Mouse (Mus musculus) CH12.LX (cell line): ENCODE measurements around the gene Tigit. TPM values are rescaled to one million over a fixed set of nuclear protein-coding genes. Genes with fewer than 3 reads are reported as not detected.

Source experiments
- DNase-seq: peaks from one replicate; pipeline ENCODE4 v3.0.0-alpha.2; 2013; ENCODE audit errors: extremely low read depth
- H3K27ac ChIP-seq: 2 replicates; pipeline ENCODE4 v1.5.1; 2012; ENCODE audit warnings: low read depth, mild to moderate bottlenecking, control low read depth, moderate library complexity; ENCODE audit not compliant: insufficient read depth
- H3K27me3 ChIP-seq: replicated peaks from 2 replicates; pipeline ENCODE3; 2012; ENCODE audit warnings: inconsistent platforms
- H3K36me3 ChIP-seq, 2 experiments: replicated peaks in 1 of 2; 2 replicates each; pipeline versions ENCODE3 to v1.6.1; 2012; ENCODE audit warnings: inconsistent platforms in 1 of 2, low read length in 1 of 2, mild to moderate bottlenecking in 1 of 2, mixed read lengths in 1 of 2, moderate library complexity in 1 of 2; ENCODE audit not compliant: control insufficient read depth in 1 of 2, insufficient read depth in 1 of 2
- H3K4me1 ChIP-seq, 2 experiments: 2 replicates each; pipeline ENCODE4 v1.6.1; 2012; ENCODE audit warnings: inconsistent platforms in 1 of 2, moderate library complexity in 1 of 2; ENCODE audit not compliant: insufficient read depth in 2 of 2, control insufficient read depth in 1 of 2
- H3K4me2 ChIP-seq: 2 replicates; pipeline ENCODE4 v1.6.1; 2012; ENCODE audit warnings: low read depth, mild to moderate bottlenecking, control low read depth; ENCODE audit not compliant: poor library complexity, insufficient read depth, severe bottlenecking
- H3K4me3 ChIP-seq, 3 experiments: fragments of 150-350 bp in 1 of 3; sonication (generic) in 1 of 3; replicated peaks in 1 of 3; 2 replicates each; pipeline versions ENCODE3 to v1.5.1; 2011 to 2012; ENCODE audit warnings: low read depth in 2 of 3, low read length in 2 of 3, mild to moderate bottlenecking in 2 of 3, moderate library complexity in 2 of 3, control low read depth in 1 of 3, improper control_type of control experiment in 1 of 3, inconsistent platforms in 1 of 3, mixed read lengths in 1 of 3; ENCODE audit not compliant: poor library complexity in 1 of 3
- H3K79me2 ChIP-seq: replicated peaks from 2 replicates; pipeline ENCODE4 v1.6.1; 2012; ENCODE audit warnings: mild to moderate bottlenecking, moderate library complexity; ENCODE audit not compliant: control insufficient read depth, poor library complexity, insufficient read depth, severe bottlenecking; ENCODE audit errors: extremely low read depth
- H3K9ac ChIP-seq: 2 replicates; pipeline ENCODE4 v1.6.1; 2012; ENCODE audit warnings: low read depth, mild to moderate bottlenecking, control low read depth, moderate library complexity; ENCODE audit not compliant: insufficient read depth
- H3K9me3 ChIP-seq: replicated peaks from 2 replicates; pipeline ENCODE3; 2012; ENCODE audit warnings: low read length, inconsistent platforms, mixed read lengths
- BHLHE40 ChIP-seq: IDR thresholded peaks from 2 replicates; pipeline ENCODE4 v1.6.1; 2011; ENCODE audit warnings: mild to moderate bottlenecking, low read depth, low read length, improper control_type of control experiment
- CHD1 ChIP-seq: IDR thresholded peaks from 2 replicates; pipeline ENCODE4 v1.6.1; 2012; ENCODE audit warnings: low read depth, low read length, improper control_type of control experiment, inconsistent platforms
- CHD2 ChIP-seq: IDR thresholded peaks from 2 replicates; pipeline ENCODE4 v1.6.1; 2011; ENCODE audit warnings: low read length, improper control_type of control experiment
- CTCF ChIP-seq, 2 experiments: IDR thresholded peaks in 1 of 2; conservative IDR thresholded peaks in 1 of 2; 2 replicates each; pipeline ENCODE4 v1.5.1; 2011 to 2012; ENCODE audit warnings: low read depth in 2 of 2, low read length in 2 of 2, improper control_type of control experiment in 1 of 2, inconsistent platforms in 1 of 2, mild to moderate bottlenecking in 1 of 2, moderate library complexity in 1 of 2
- E2F4 ChIP-seq: IDR thresholded peaks from 2 replicates; pipeline ENCODE4 v1.6.1; 2011; ENCODE audit warnings: low read depth, low read length, improper control_type of control experiment; ENCODE audit not compliant: insufficient replicate concordance
- ELF1 ChIP-seq: IDR thresholded peaks from 2 replicates; pipeline ENCODE4 v1.6.1; 2014; ENCODE audit warnings: low read depth, mild to moderate bottlenecking, inconsistent platforms, low read length, improper control_type of control experiment
- EP300 ChIP-seq: IDR thresholded peaks from 2 replicates; pipeline ENCODE4 v1.6.1; 2011; ENCODE audit warnings: low read length, improper control_type of control experiment
- ETS1 ChIP-seq: conservative IDR thresholded peaks from 2 replicates; pipeline ENCODE4 v1.6.1; 2012; ENCODE audit warnings: low read depth, mild to moderate bottlenecking, inconsistent platforms, low read length, improper control_type of control experiment, moderate library complexity
- IRF4 ChIP-seq: IDR thresholded peaks from 2 replicates; pipeline ENCODE4 v1.6.1; 2014; ENCODE audit warnings: low read depth, mild to moderate bottlenecking, inconsistent platforms, low read length, improper control_type of control experiment
- JUN ChIP-seq: IDR thresholded peaks from 2 replicates; pipeline ENCODE4 v1.6.1; 2011; ENCODE audit warnings: low read depth, mild to moderate bottlenecking, low read length, improper control_type of control experiment, moderate library complexity; ENCODE audit not compliant: insufficient read depth
- JUND ChIP-seq: conservative IDR thresholded peaks from 2 replicates; pipeline ENCODE4 v1.6.1; 2011; ENCODE audit warnings: low read depth, low read length, improper control_type of control experiment
- KAT2A ChIP-seq: IDR thresholded peaks from 2 replicates; pipeline ENCODE4 v1.6.1; 2012; ENCODE audit warnings: low read length, improper control_type of control experiment, inconsistent platforms; ENCODE audit not compliant: insufficient replicate concordance
- MAFK ChIP-seq: IDR thresholded peaks from 2 replicates; pipeline ENCODE4 v1.6.1; 2011; ENCODE audit warnings: low read length, improper control_type of control experiment; ENCODE audit not compliant: insufficient replicate concordance
- MAX ChIP-seq: IDR thresholded peaks from 2 replicates; pipeline ENCODE4 v1.6.1; 2011; ENCODE audit warnings: low read length, improper control_type of control experiment
- MAZ ChIP-seq: IDR thresholded peaks from 2 replicates; pipeline ENCODE4 v1.6.1; 2012; ENCODE audit warnings: low read depth, mild to moderate bottlenecking, inconsistent platforms, low read length, improper control_type of control experiment, moderate library complexity
- MEF2A ChIP-seq: IDR thresholded peaks from 2 replicates; pipeline ENCODE4 v1.6.1; 2014; ENCODE audit warnings: low read depth, mild to moderate bottlenecking, inconsistent platforms, low read length, improper control_type of control experiment, borderline replicate concordance
- MYC ChIP-seq: IDR thresholded peaks from 2 replicates; pipeline ENCODE4 v1.6.1; 2011; ENCODE audit warnings: low read depth, mild to moderate bottlenecking, improper control_type of control experiment, low read length
- NELFE ChIP-seq: IDR thresholded peaks from 2 replicates; pipeline ENCODE4 v1.6.1; 2011; ENCODE audit warnings: low read depth, low read length, improper control_type of control experiment
- PAX5 ChIP-seq: IDR thresholded peaks from 2 replicates; pipeline ENCODE4 v1.6.1; 2012; ENCODE audit warnings: low read length, inconsistent platforms, mixed read lengths
- POLR2A ChIP-seq: IDR thresholded peaks from 2 replicates; pipeline ENCODE4 v1.6.1; 2011; ENCODE audit warnings: low read depth, mild to moderate bottlenecking, improper control_type of control experiment, low read length
- RAD21 ChIP-seq: IDR thresholded peaks from 2 replicates; pipeline ENCODE4 v1.6.1; 2011; ENCODE audit warnings: low read depth, mild to moderate bottlenecking, low read length, improper control_type of control experiment, moderate library complexity
- RCOR1 ChIP-seq: conservative IDR thresholded peaks from 2 replicates; pipeline ENCODE4 v1.6.1; 2012; ENCODE audit warnings: low read depth, mild to moderate bottlenecking, inconsistent platforms, low read length, improper control_type of control experiment
- SIN3A ChIP-seq: IDR thresholded peaks from 2 replicates; pipeline ENCODE4 v1.6.1; 2012; ENCODE audit warnings: low read length, improper control_type of control experiment, inconsistent platforms
- TBP ChIP-seq: conservative IDR thresholded peaks from 2 replicates; pipeline ENCODE4 v1.6.1; 2011; ENCODE audit warnings: low read depth, low read length, improper control_type of control experiment
- TCF12 ChIP-seq: IDR thresholded peaks from 2 replicates; pipeline ENCODE4 v1.6.1; 2014; ENCODE audit warnings: low read depth, mild to moderate bottlenecking, inconsistent platforms, low read length, improper control_type of control experiment
- UBTF ChIP-seq: IDR thresholded peaks from 2 replicates; pipeline ENCODE4 v1.6.1; 2012; ENCODE audit warnings: low read depth, mild to moderate bottlenecking, inconsistent platforms, low read length, improper control_type of control experiment, moderate library complexity
- USF1 ChIP-seq: IDR thresholded peaks from 2 replicates; pipeline ENCODE4 v1.6.1; 2014; ENCODE audit warnings: low read depth, mild to moderate bottlenecking, inconsistent platforms, low read length, improper control_type of control experiment
- USF2 ChIP-seq: conservative IDR thresholded peaks from 2 replicates; pipeline ENCODE4 v1.6.1; 2011; ENCODE audit warnings: low read depth, low read length, improper control_type of control experiment
- dilution Hi-C: fragments of 300-500 bp; cut with MboI; formaldehyde crosslinking; loops from 2 replicates; pipeline ENCODE4 v1.14.3; 2020; ENCODE audit warnings: low sequenced_read_pairs; ENCODE audit not compliant: extremely low pct_unique_long_range_greater_than_20kb, extremely low pct_ligation_motif_present
- in situ Hi-C: fragments of 300-500 bp; cut with MboI; formaldehyde crosslinking; loops from 3 replicates; pipeline ENCODE4 v1.14.3; 2019; ENCODE audit warnings: low sequenced_read_pairs, low pct_ligation_motif_present, low pct_unique_long_range_greater_than_20kb, mixed read lengths
- polyA plus RNA-seq: library from polyadenylated mRNA; unstranded; fragments of >175 nt; gene quantifications from 2 replicates; pipeline ENCODE4 v1.2.1, GENCODE M21; 2012; ENCODE audit warnings: low read depth; ENCODE audit not compliant: insufficient read length
- total RNA-seq, 2 experiments: library from RNA; depleted of rRNA; stranded (reverse); fragments of 300-350 nt in 1 of 2; fragments of >200 nt in 1 of 2; gene quantifications; 2 replicates each; pipeline ENCODE4 v1.2.3; 2012 to 2014

The Tigit gene
- total and polyA plus RNA-seq, 3 experiments = 17.5 to 67.2 (median 55.4) TPM

GRCm38 (mm10) chr16:43662124-43663004 is 1.6 kb downstream of the Tigit start (continued):
- peak; percentile 36; the same call in 1 of the 2 replicates for TF ChIP-seq EP300

GRCm38 (mm10) chr16:43661576-43661975 is 2.4 kb downstream of the Tigit start:
- peak overlapping the region; percentile 95 for H3K9ac ChIP-seq
- DNase-seq = peak; percentile 97
- TF ChIP-seq USF2 (no peak), ELF1 (no peak), JUND (peak; percentile 97), RCOR1 (0 out of 2 replicates have a peak, but pooled peaks have one; percentile 45), NELFE (peak; percentile 12; the same call in 1 of the 2 replicates), EP300 (peak; percentile 90), MEF2A (peak; percentile 95), CTCF (conservative IDR thresholded peaks at IDR 0.05 in 1 of 2, IDR thresholded peaks at IDR 0.05 in 1 of 2; ENCODE audit: low read depth in 2 of 2, low read length in 2 of 2) (no peak), RAD21 (no peak), ETS1 (peak; percentile 96), MAX (peak; percentile 33; the same call in 1 of the 2 replicates), JUN (peak; percentile 99), UBTF (no peak), E2F4 (0 out of 2 replicates have a peak, but pooled peaks have one; percentile 38), BHLHE40 (peak; percentile 87), MAZ (0 out of 2 replicates have a peak, but pooled peaks have one; percentile 67), POLR2A (peak; percentile 44; the same call in 1 of the 2 replicates), CHD2 (peak; percentile 49; the same call in 1 of the 2 replicates), MAFK (peak; percentile 78; the same call in 1 of the 2 replicates), SIN3A (peak; percentile 80; the same call in 1 of the 2 replicates), IRF4 (peak; percentile 85), PAX5 (no peak), KAT2A (no peak), CHD1 (no peak), TBP (peak; percentile 85; the same call in 1 of the 2 replicates), TCF12 (peak; percentile 85), USF1 (no peak), MYC (peak; percentile 61; the same call in 1 of the 2 replicates)
- TF ChIP-seq, all 38 proteins: peak for 19
- Histone ChIP-seq H3K4me1 (peaks cover 38 to 84% of the 10 kb centered on the region in 2 experiments), H3K79me2 (peaks cover 45% of the 10 kb centered on the region), H3K4me3 (peak overlapping the region; percentile 38 to 60 (median 52)), H3K9me3 (peaks cover 8% of the 10 kb centered on the region), H3K36me3 (peaks cover 23 to 34% of the 10 kb centered on the region in 2 experiments), H3K4me2 (peak overlapping the region; percentile 86), H3K27me3 (no peaks in the 10 kb centered on the region), H3K27ac (peak overlapping the region; percentile 94)
- dilution Hi-C loops = no loop called here
- in situ Hi-C loops = loop anchor here (5.0 kb wide), 1 partner anchor 36 kb away; no protein-coding TSS in a partner anchor
